Mouse (Mus musculus): Measurements from ENCODE around the gene Gm45208.
"Not testable (repeated sequence)": the region's sequence is repeated elsewhere in the genome, so short reads cannot be mapped to it uniquely, and the experiment has no call there.

DNA sequence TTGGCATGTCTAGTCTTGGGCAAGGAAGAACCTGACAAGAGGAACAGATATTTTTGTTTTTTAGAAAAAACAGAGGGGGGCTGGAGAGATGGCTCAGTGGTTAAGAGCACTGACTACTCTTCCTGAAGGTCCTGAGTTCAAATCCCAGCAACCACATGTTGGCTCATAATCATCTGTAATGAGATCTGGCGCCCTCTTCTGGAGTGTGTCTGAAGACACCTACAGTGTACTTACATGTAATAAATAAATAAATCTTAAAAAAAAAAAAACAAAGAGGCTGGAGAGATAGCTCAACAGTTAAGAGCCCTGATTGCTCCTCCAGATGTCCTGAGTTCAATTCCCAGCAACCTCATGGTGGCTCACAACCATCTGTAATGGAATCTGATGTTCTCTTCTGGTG is 6.0 kb upstream of the Gm45208 start:
- TF ChIP-seq GATA1 (IDR thresholded peaks at IDR 0.05; ENCODE audit: borderline replicate concordance, low read length); CTCF (IDR thresholded peaks at IDR 0.05; ENCODE audit: low read depth, low read length); TAL1 (conservative IDR thresholded peaks at IDR 0.05; ENCODE audit: low read depth, low read length); GATA2 (IDR thresholded peaks at IDR 0.05; ENCODE audit: borderline replicate concordance, low read depth, low read length); POLR2AphosphoS5 (IDR thresholded peaks at IDR 0.05; ENCODE audit: insufficient replicate concordance, low read depth, low read length): not testable (repeated sequence)

Data from G1E (cell line).